Mouse (Mus musculus) left cerebral cortex, postnatal 25 days (tissue): ENCODE data around the gene Olfr522. TPM values are rescaled to one million over a fixed set of nuclear protein-coding genes. Genes with fewer than 3 reads are reported as not detected.
"Not testable (repeated sequence)": the region's sequence is repeated elsewhere in the genome, so short reads cannot be mapped to it uniquely, and the experiment has no call there.

ENCODE experiments used
- DNase-seq, 2 experiments: peaks; one replicate each; pipeline ENCODE4 v3.0.0; 2022; ENCODE audit warnings: low spot score in 2 of 2, mixed read lengths in 1 of 2
- intact Hi-C: fragments of 180-260 bp; cut with DNase I; formaldehyde crosslinking; loops from one replicate; pipeline ENCODE4 v1.15.1; 2025
- total RNA-seq, 2 experiments: library from RNA; stranded (reverse); gene quantifications; 2 replicates each; pipeline ENCODE4 v1.2.3; 2021

Olfr522 gene
- total RNA-seq, 2 experiments from 2014 or later: not detected

DNA sequence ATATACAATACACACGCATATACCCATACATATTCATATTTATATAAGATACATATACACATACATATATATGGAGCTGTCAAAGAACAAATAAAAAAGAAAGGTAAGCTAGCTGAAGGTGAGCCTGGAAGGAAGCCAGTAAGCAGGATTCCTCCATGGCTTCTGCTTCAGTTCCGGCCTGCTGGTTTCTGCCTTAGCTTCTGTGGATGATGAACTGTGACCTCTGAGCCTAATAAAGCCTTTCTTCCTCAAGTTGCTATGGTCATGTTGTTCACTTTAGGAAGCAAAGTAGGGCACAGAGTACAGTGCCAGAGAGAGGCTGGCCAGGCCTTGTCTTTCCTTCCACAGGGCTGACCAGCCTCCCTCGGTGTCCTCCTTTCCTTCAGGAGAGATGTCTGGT lies 6.3 kb upstream of the Olfr522 start:
- intact Hi-C loops: no loop called here
- no peak for DNase-seq

DNA sequence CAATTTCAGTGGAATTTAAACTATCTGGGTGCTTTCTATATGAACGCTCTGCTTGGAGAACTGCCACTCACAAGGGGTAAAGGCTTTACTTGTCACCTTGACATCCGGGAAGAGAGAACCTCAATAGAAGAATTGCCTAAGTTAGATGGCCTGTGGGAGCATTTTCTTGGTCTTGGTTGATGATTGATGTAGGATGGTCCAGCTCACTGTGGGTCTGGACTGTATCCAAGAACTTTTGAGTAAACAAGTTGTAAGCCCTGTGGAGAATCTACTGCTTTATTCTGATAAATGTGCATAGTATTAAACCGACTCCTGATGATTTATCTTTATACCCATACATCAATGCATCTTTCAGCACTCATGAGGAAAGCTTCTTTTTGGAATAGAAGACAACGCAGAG lies 4.8 kb upstream of the Olfr522 start:
- intact Hi-C loops: loop anchor here (5.0 kb wide), 2 partner anchors 308 to 548 kb away; no protein-coding TSS in a partner anchor
- no peak for DNase-seq

DNA sequence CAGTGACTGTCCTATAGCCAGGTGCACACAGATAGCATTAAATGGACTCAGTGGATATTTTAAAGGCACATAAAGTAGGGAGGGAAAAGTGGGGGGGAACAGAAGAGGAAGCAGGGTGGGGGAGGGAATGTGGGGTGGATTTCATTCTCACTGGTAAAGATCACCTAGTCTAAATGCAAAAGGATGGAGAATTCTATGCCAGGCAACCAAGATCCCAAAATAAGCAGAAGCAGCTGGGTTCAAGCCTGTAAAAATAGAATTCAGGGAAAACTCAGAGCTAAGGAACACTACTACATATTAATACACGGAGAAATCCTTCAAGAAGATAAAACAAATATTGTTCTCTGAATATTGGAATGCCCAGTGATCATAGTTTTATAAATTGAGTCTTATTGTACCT lies 3.4 kb upstream of the Olfr522 start:
- DNase-seq: peak in 1 of 2 experiments; percentile 72
- intact Hi-C loops: loop anchor here (5.0 kb wide), 2 partner anchors 309 to 549 kb away; no protein-coding TSS in a partner anchor

DNA sequence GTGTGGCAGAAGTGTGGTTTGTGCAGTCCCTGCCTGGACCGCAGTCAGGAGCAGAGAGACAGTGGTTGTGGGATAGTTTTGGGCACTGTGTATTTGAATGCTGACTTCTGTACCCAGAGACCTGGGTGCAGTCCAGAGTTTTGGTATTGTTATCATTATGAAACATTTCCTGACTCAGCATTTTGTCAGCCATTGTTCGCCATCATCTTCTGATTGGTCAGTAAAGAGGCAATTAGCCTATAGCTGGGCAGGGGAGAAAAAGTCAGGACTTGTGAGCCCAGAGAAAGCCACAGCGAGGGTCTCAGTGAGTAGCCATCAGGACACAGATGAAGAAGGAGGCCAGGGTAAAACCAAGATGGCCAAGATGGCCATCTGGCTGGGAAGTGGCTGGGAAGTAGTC lies 4.2 kb downstream of the Olfr522 start:
- no peak for DNase-seq
- intact Hi-C loops: no loop called here

DNA sequence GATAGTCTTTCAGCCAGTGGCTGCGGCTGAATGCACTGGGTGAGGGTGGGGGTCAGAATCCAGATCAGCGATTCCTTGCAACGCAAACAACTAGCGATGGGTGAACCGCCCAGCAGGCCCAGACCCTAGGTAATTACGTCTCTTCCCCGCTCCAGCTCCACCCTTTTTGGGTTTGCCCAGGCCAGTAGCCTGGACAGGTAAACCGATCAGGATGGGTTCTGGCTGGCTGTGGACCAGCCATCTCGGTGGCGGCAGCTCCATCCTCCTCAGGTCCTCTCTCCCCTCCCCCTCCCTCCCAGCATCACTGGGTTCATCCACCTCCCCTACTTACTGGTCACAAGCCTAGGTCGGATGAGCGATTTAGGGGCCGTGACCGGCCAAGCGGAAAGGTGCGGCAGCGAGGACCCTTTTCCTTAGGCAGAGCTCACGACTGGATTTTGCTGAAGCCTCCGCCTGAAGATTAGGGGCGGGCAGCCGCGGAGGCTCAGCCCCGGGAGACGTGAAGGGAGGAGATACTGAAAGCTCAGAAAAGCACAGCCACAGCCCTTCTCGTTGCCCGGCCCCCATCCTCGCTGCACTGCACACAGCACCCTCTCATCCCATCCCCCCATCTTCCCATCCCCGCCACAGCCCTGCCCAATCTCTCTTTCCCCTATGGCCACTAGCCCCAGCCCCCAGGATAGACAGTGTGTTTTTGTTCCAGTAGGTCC lies 10.2 kb downstream of the Olfr522 start, which contains the start of gene Sprn:
Sprn (minus strand) TSS at position 660 of the 710 bp plus-strand sequence.
- peak; percentile 80 to 91 for DNase-seq
- intact Hi-C loops: loop anchor here (5.0 to 10.0 kb wide), 2 partner anchors 580 to 673 kb away; no protein-coding TSS in a partner anchor

DNA sequence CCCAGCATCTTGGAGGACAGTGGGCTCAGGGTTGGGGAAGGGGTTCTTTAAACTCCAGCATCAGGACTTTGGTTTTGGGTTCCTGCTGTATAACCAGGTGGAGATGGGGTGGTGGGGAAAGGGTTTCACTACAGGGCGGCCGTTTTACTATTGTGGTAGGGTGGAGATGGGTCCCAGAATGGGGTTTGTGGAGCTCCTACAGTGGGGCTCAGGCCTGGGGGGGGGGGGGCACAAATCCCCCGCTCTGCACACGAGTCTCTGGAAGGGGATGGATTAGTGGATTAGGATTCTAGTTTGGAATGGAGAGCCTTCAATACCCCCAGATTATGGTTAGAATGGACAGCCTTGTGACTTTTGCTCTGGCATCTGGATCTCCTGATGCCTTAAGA lies 10.7 kb downstream of the Olfr522 start:
- peak in 1 of 2 experiments; percentile 4 for DNase-seq
- intact Hi-C loops: loop anchor here (5.0 to 10.0 kb wide), 2 partner anchors 581 to 673 kb away; no protein-coding TSS in a partner anchor

DNA sequence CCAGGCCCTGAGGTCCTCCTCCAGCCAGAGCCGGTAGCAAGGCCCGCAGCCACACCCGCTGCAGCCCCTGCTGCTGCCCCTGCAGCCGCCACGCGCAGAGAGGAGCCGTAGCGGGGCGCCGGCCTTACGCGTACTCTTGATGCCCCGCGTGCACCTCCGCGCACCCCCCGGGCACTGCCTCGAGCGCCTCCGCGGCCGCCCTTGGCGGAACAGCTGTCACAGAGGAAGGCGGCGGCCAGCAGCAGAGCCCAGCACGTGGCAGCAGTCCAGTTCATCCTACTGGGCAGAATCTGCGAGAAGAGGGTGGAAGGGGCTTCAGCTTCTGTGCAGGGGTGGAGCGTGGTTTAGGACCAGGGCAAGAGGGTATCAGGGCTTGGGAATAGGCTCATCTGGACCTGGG lies 11.2 kb downstream of the Olfr522 start:
- intact Hi-C loops: loop anchor here (5.0 to 10.0 kb wide), 2 partner anchors 581 to 674 kb away; no protein-coding TSS in a partner anchor
- DNase-seq: peak; percentile 65 to 66

DNA sequence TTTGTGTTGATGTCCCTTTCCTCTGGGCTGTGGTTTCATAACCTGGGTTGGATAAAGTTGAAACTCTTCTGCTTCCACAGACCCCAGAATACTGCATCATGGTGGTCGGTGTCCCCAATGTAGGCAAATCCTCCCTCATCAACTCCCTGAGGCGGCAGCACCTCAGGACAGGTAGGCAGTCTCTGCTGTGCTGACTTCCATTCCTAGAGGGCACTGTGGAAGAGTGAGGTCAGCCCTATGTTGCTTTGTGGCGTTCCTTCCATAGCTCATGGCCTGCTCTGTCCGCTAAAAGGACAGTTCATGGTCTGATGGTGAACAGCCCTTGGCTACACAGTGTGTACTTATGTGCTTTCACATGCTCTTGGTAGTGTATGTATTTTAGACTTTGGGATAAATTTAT lies 20.0 kb downstream of the Olfr522 start:
- intact Hi-C loops: no loop called here
- no peak for DNase-seq

DNA sequence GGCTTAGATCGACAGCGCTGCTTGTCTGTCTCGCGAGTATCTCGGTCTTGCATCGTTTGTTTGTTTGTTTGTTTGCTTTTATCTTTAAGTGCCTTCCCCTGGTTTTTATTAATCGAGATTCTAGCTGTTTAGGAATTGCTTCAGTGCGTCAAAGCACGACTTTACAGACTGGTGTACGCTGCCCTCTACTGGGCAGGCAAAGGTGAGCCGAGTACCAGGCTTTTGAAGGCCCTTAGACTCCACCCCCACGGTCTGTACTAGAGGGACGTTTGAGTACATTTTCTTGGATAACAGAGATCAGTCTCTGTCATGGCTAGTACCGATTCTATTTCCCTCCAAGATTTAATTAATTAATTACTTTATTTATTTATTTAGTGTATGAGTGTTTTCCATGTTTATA lies 23.2 kb downstream of the Olfr522 start:
- intact Hi-C loops: loop anchor here (1.0 kb wide), 1 partner anchor 63 kb away; no protein-coding TSS in a partner anchor
- DNase-seq: peak; percentile 59 to 66

DNA sequence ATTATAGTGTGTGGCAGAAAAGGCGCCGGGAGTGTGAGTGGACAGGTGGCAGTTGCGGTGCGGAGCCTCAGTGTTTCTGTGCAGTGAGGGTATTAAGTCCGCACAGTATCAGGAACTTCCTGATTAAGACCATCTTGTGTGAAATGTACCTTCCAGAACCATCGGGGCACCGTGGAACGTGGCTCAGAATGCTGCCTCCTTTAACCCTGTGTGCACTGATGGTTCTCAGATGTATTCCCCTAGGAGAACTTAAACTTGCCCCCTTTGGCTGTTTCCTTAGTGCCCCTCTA lies 26.6 kb downstream of the Olfr522 start:
- no peak for DNase-seq
- intact Hi-C loops: loop anchor here (10.0 kb wide), 1 partner anchor 163 kb away; the partner anchor contains the start of gene 6430531B16Rik

DNA sequence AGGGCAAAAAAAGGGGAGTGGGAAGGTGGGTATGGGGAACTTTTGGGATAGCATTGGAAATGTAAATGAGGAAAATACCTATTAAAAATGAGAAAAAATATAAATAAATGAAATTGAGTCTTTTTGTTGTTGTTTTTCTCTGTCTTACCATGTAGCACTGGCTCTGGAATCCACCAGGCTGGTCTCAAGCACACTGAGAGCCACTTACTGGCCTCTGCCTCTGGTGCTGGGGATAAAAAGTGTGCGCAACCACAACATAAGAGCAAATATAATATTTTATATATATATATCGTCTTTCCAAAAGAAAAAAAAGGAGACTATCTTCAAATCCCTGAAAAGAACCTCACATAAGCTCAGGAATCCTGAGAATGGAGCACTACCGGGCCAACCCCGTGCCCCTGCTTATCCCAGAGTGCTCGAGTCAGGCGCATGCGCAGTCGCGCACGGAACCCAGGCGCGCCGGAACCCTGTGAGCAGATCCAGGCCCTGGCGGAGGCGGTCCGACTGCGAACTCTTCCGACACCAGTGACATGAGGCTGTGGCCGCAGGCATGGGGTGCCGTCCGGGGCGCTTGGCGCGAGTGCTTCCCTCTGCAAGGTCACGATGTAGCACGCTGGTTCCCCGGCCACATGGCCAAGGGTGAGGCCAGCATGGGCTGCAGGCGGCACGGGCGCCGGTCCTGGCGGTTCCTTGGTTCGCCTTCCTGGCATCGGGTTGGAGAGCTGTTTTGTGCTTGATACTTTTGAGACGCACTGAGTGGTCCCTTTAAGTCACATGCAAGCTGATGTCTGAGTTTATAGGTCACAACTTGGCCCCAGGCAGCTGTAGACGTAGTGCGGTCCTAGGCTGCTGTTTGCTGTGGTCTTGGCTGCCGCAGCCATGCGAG lies 27.2 kb downstream of the Olfr522 start, which contains the start of gene Mtg1:
Mtg1 (plus strand) TSS at position 430 of the 886 bp plus-strand sequence.
- peak; percentile 98 to 99 for DNase-seq
- intact Hi-C loops: loop anchor here (1.0 to 10.0 kb wide), 2 partner anchors 21 to 163 kb away; partner anchors contain the start of genes 6430531B16Rik and Echs1

DNA sequence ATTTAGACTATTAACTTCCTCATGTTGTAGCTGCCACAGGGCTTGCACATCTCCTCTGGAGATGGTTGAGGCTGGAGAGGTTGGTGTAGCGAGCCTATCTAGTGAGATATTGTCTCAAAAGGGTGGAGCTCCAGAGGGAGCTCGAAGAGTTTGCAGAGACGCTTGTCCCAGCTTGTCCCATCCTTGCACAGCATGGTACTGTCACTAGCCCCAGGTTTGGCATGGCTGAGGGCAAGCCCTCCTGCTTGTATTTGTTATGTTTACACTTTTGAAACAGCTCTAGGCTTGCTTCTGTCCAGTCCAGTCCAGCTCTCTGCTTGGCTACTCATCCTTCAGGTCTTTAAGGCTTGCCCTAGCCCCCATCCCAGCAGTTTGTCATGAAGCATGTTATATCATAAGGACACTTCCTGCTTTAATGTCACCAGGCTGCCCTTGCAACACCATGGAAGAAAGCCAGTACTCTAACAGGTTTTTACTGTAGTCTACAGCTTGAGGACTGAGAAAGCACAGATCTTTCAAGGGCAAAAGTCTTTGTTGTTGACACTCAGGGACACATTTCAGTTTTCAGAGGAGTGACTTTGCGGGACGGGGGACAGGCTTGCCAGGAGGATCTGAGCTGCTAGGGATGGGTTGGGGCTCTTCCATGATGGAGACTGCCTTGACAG lies 29.3 kb downstream of the Olfr522 start:
- DNase-seq: no peak
- intact Hi-C loops: loop anchor here (10.0 kb wide), 1 partner anchor 160 kb away; the partner anchor contains the start of gene 6430531B16Rik

DNA sequence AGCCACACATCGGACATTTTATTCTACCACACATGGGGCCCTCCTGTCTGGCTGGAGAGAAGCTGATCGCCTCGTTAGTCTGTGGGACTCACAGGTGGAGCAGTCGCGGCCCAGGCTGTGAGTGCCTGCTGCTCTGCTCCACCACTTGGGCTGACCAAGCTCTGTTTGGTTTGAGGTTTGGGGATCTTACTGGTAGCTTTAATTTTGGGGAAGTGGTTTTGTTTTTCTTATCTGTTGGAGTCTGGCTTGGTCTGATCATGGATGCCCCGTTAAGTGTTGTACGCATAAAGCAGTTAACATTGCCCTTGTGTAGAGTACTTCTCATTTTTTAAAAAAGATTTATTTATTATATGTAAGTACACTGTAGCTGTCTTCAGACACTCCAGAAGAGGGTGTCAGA lies 30.5 kb downstream of the Olfr522 start:
- intact Hi-C loops: loop anchor here (10.0 kb wide), 1 partner anchor 159 kb away; the partner anchor contains the start of gene 6430531B16Rik
- DNase-seq: not testable (repeated sequence)

DNA sequence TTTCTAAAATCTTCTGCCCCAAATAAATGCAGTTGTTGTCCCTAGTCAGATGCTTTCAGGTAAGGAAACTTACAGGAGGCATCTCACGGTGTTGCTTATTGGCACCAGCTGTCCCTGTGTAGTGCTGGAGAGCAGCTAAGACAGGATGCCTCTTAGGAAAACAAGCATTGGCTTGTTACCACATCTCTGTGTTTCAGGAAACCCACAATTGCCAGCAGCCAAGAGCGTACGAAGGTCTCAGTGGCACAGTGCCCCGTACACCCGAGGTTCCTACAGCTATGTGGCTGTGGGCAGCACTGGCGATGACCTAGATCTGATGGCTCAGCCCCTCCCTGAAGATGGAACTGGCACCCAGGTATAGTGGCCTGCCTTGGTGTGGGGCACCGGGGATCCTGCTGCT lies 32.4 kb downstream of the Olfr522 start:
- DNase-seq: not testable (repeated sequence)
- intact Hi-C loops: loop anchor here (10.0 kb wide), 1 partner anchor 157 kb away; the partner anchor contains the start of gene 6430531B16Rik

DNA sequence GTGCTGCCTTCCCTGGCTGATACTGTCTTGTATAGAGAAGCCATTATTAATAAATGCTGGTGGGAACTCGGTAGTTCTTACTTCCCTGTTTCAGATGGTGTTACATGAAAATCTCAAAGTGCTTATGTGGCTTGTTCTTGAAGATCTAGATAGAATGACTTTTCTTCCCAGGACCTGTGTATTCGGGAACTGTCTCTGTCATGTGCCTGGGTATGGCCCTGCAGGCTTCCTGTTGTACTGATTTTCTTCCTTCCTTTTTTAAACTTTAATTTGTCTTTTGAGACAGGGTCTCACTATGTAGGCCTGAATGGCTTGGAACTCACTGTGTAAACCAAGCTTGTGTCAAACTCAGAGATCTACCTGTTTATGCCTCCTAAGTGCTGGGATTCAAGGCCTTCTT lies 36.7 kb downstream of the Olfr522 start:
- no peak for DNase-seq
- intact Hi-C loops: no loop called here

DNA sequence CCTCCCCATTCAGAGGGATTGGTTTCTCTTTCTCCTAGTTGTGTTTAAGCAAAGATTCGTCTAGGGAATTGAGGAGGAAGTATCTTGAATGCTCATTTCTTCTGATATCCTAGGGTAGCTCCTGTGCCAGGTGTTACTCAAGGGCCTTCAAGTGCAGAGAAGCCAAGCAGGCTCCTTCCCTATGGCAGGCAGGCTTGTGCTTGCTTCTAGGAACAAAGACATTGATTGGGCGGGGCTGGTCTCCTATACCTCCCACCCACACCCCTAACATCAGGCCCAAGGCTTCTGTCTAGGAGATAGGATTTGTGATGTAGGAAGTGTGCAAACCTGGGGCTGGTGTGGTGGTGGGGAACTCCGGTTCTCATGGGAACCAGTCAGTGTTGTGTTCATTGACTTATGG lies 37.6 kb downstream of the Olfr522 start:
- intact Hi-C loops: no loop called here
- no peak for DNase-seq

DNA sequence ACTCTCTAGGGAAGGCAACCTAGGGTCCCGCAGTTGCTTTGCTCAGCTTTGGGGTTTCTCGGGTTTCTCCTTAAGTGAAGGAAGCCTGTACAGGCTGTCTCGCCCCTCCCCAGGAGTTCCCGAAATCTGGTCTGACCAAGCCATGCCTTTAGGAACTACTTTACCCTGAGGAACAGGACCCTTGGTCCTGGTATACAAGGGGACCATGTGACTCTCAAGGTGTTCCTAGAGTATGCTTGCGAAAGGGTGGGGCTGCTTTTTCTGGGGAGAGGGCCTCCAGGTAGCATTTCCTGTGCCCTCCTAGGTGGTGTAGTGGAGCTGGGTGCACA lies 38.6 kb downstream of the Olfr522 start:
- DNase-seq: no peak
- intact Hi-C loops: no loop called here

DNA sequence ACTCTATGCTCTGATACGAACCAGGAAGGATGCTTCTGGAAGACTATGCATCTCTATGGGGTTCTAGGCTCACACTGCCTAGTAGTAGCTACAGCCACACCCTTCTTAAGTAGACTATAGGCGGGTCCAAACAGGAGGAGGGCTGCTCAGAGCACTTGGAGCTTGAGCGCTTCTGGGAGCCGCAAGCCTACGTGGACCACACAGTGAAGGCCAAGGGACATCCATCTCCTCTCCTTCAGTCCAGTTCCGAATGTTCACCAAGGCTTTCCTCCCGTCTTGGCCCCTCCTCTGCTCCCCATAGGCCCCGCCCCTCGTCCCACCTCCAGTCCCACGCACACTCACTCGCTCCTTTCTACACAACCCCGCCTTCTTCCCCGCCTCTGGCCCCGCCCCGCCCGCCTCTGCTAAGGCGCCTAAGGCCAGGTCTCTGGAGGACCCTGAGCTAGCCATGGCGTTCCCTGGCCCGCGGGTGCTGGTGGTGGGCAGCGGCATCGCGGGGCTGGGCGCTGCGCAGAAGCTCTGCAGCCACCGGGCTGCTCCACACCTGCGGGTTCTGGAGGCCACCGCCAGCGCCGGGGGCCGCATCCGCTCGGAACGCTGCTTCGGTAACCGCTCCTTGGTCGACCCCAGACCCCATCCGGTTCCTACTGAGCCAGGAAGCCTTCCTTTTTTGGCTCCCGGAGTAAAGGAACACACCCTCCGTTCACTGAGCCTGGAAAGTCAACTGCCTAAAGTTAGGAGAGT lies 39.1 kb downstream of the Olfr522 start:
- peak; percentile 80 to 91 for DNase-seq
- intact Hi-C loops: no loop called here

DNA sequence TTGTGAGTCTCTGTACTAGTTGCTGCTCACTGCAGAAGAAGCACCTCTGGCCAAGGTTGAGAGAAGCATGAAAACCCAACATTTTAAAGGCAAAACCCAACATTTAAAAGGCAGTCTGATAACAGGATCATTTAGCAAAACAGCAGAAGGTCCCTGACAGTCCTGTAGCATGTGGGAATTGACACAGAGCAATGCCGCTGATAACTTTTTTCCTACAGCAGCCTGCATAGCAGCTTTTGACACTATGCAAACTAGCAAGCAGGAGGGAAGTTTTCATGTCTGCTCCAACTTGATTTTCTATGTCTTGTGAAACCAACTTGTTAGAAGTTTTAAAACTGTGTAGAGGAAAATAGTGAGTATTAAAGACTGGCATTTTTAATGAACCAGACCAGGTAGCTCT lies 40.2 kb downstream of the Olfr522 start:
- no peak for DNase-seq
- intact Hi-C loops: no loop called here
